Mouse (Mus musculus): ENCODE measurements around the gene Vmn1r69.

Vmn1r69 gene

GRCm38 (mm10) chr7:10613559-10613958 is at the start of gene Vmn1r69:
Gene Vmn1r69 (minus strand): TSS chr7:10613659.
- DNase-seq: no peak

DNA sequence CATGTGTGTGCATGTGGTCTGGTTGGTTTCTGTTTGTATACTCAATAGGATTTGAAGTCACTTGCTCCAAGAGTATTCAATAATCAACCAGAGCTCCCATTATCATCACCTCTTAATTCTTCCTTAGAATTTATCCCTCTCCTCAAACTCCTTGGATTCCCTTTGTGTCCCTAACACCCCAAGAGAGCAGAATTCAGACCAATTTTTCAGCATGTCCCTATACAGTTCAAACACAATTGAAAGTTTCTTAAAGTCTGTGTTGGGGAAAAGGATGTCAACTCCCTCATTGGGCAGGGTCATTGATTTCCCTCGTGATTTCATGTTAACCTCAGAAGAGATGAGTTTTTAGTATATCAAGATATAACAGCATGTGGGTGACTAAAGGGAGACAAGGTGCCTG is 17.8 kb upstream of the Vmn1r69 start, which contains the start of gene Vmn1r70:
Gene Vmn1r70 (plus strand): TSS at position 301 of the 400 bp plus-strand sequence.
- DNase-seq: no peak

- DNase-seq: no peak
Measured at GRCm38 (mm10) chr7:10558385-10558784, 55.1 kb downstream of the Vmn1r69 start, which contains the start of gene Vmn1r68. Gene Vmn1r68 (minus strand): TSS chr7:10558485.

Measured in retina, postnatal 1 day (tissue).